In the genomic region with DNA sequence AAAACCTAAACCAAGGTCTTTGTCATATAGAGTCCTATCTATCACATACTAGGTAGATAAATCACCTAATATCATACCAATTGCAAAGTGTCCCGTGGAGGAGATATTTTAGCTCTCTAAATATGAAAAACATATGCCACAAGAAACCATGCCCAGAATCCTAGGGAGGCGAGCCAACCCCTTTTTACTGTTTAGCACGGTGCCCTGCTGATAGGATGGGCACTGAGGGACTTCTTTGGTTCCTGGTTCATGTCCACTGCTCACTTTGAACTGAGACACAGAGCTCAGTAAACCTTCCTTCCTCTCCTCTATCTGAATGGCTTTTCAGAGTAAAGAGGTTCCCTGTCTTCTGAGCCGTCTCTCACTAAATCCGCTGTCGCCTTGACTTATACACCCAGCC, we compare ENCODE assay signal across 19 mouse cellular contexts.
DNase-seq lines count a peak whose midpoint lies in the region; ATAC-seq and TF ChIP-seq lines count a peak whose summit lies in the region.
"Had no signal": no experiment of that assay in that cellular context is flagged by ENCODE, and none has a peak within 500 bp of the region (broad histone marks: within the 10 kb centered on the region; RNA-seq: fewer than 3 reads in every experiment).

No protein-coding gene starts in this region.

- no peaks in the 10 kb centered on the region for H3K36me3 ChIP-seq in midbrain, embryonic 11.5 days (ENCODE audit: control insufficient read depth, insufficient read depth, low read length)
- no peaks in the 10 kb centered on the region for H3K36me3 ChIP-seq in midbrain, embryonic 10.5 days
- no peaks in the 10 kb centered on the region for H3K36me3 ChIP-seq in forebrain, embryonic 15.5 days
- H3K36me3 ChIP-seq: embryonic facial prominence, embryonic 13.5 days; forebrain, embryonic 12.5 days; heart, embryonic 13.5 days had no signal

- H3K4me1 ChIP-seq in midbrain, embryonic 11.5 days (ENCODE audit: control insufficient read depth, insufficient read depth, low read length), result no peaks in the 10 kb centered on the region
- no peaks in the 10 kb centered on the region for H3K4me1 ChIP-seq in midbrain, embryonic 10.5 days
- peaks cover 6% of the 10 kb centered on the region; the same call in 1 of the 2 replicates for H3K4me1 ChIP-seq in cerebellum, adult 2 months (ENCODE audit: control insufficient read depth, insufficient read depth, low read length)
- H3K4me1 ChIP-seq in forebrain, embryonic 15.5 days, result peaks cover 5% of the 10 kb centered on the region; the same call in 1 of the 2 replicates
- H3K4me1 ChIP-seq: embryonic facial prominence, embryonic 13.5 days; heart, embryonic 13.5 days had no signal

- no peaks in the 10 kb centered on the region for H3K9me3 ChIP-seq in midbrain, embryonic 11.5 days (ENCODE audit: control insufficient read depth, low read length)
- H3K9me3 ChIP-seq in midbrain, embryonic 10.5 days (replicated peaks), result no peaks in the 10 kb centered on the region
- no peaks in the 10 kb centered on the region for H3K9me3 ChIP-seq in forebrain, embryonic 15.5 days
- H3K9me3 ChIP-seq: embryonic facial prominence, embryonic 13.5 days; forebrain, embryonic 12.5 days; heart, embryonic 13.5 days had no signal

- 83% methylated on average over 6 of the region's 6 CpGs for WGBS in midbrain, embryonic 11.5 days
- 88% methylated on average over 6 of the region's 6 CpGs for WGBS in midbrain, embryonic 10.5 days
- WGBS in cerebellum, adult 2 months, result 28% methylated on average over 6 of the region's 6 CpGs
- 84% methylated on average over 6 of the region's 6 CpGs for WGBS in forebrain, embryonic 15.5 days

- no peak overlapping the region for H3K9ac ChIP-seq in midbrain, embryonic 11.5 days (ENCODE audit: low read length)
- H3K9ac ChIP-seq in forebrain, embryonic 15.5 days (replicated peaks), result no peak overlapping the region
- H3K9ac ChIP-seq: embryonic facial prominence, embryonic 13.5 days; forebrain, embryonic 12.5 days; forebrain, postnatal 0 days; heart, embryonic 13.5 days had no signal

- intact Hi-C loops in gastrocnemius, adult 2 months (cut with DNase I), result no loop called here

- H3K27ac ChIP-seq in midbrain, embryonic 11.5 days (ENCODE audit: low read depth, low read length), result no peak overlapping the region
- H3K27ac ChIP-seq in midbrain, embryonic 10.5 days (replicated peaks), result no peak overlapping the region
- no peak overlapping the region for H3K27ac ChIP-seq in cerebellum, adult 2 months (ENCODE audit: insufficient read depth, low read length)
- H3K27ac ChIP-seq in gastrocnemius, adult 2 months, result no peak overlapping the region
- no peak overlapping the region for H3K27ac ChIP-seq in forebrain, embryonic 15.5 days (replicated peaks)
- H3K27ac ChIP-seq: embryonic facial prominence, embryonic 13.5 days; forebrain, embryonic 12.5 days; heart, embryonic 13.5 days had no signal

- peak; percentile 2 for DNase-seq in midbrain, embryonic 11.5 days (ENCODE audit: low spot score, missing footprints)
- DNase-seq in midbrain, embryonic 10.5 days (ENCODE audit: low spot score), result no peak
- DNase-seq in cerebellum, adult 2 months, result peak; percentile 62 to 85
- peak; percentile 46 to 51 for DNase-seq in cerebellum, postnatal 10 days
- no peak for DNase-seq in B cell, adult 2 months
- no peak for DNase-seq in gastrocnemius, adult 2 months
- DNase-seq: adrenal gland, adult 8-10 months; adrenal gland, postnatal 36 days; forebrain, postnatal 0 days; gastrocnemius, postnatal 10 days; heart, postnatal 36 days; kidney, adult 8-10 months had no signal

- H3K4me3 ChIP-seq in midbrain, embryonic 11.5 days (ENCODE audit: low read depth, low read length), result no peak overlapping the region
- no peak overlapping the region for H3K4me3 ChIP-seq in midbrain, embryonic 10.5 days
- no peak overlapping the region for H3K4me3 ChIP-seq in cerebellum, adult 2 months (replicated peaks; ENCODE audit: insufficient read depth, low read depth, low read length)
- no peak overlapping the region for H3K4me3 ChIP-seq in gastrocnemius, adult 2 months
- H3K4me3 ChIP-seq in forebrain, embryonic 15.5 days, result no peak overlapping the region
- H3K4me3 ChIP-seq: embryonic facial prominence, embryonic 13.5 days; forebrain, embryonic 12.5 days; heart, embryonic 13.5 days had no signal

- TF ChIP-seq CTCF in cerebellum, adult 2 months (IDR thresholded peaks at IDR 0.05; ENCODE audit: borderline replicate concordance, insufficient read depth, low read depth, low read length), result no peak
- no peak for TF ChIP-seq CTCF in gastrocnemius, adult 2 months (IDR thresholded peaks at IDR 0.05)

- no peak for TF ChIP-seq POLR2A in cerebellum, adult 2 months (IDR thresholded peaks at IDR 0.05; ENCODE audit: borderline replicate concordance, insufficient read depth, low read length)

- ATAC-seq in midbrain, embryonic 11.5 days (ENCODE audit: low FRiP score), result no peak
- ATAC-seq in forebrain, embryonic 15.5 days (replicated peaks), result no peak
- ATAC-seq: forebrain, postnatal 0 days; hindbrain, embryonic 16.5 days; inflammation-experienced regulatory T-cells, adult 6 months; intestine, postnatal 0 days had no signal

- no peak overlapping the region for H3K4me2 ChIP-seq in midbrain, embryonic 11.5 days
- no peak overlapping the region for H3K4me2 ChIP-seq in forebrain, embryonic 15.5 days (replicated peaks)
- H3K4me2 ChIP-seq: embryonic facial prominence, embryonic 13.5 days; forebrain, embryonic 12.5 days; heart, embryonic 13.5 days had no signal

- H3K27me3 ChIP-seq in midbrain, embryonic 11.5 days (ENCODE audit: control insufficient read depth, insufficient read depth, low read length), result no peaks in the 10 kb centered on the region
- H3K27me3 ChIP-seq in midbrain, embryonic 10.5 days (ENCODE audit: low read depth, poor library complexity, severe bottlenecking), result no peaks in the 10 kb centered on the region
- no peaks in the 10 kb centered on the region for H3K27me3 ChIP-seq in cerebellum, adult 2 months (ENCODE audit: control insufficient read depth, insufficient read depth, low read length)
- H3K27me3 ChIP-seq in forebrain, embryonic 15.5 days, result no peaks in the 10 kb centered on the region
- H3K27me3 ChIP-seq: embryonic facial prominence, embryonic 13.5 days; forebrain, embryonic 12.5 days; heart, embryonic 13.5 days had no signal

Comparison
In these comparisons a context has a peak if more than half of its experiments do, and no peak if none do; other contexts are left out.
1. DNase-seq: peak in midbrain, embryonic 11.5 days (single experiment), cerebellum, adult 2 months (2 of 2) and cerebellum, postnatal 10 days (2 of 2); none in midbrain, embryonic 10.5 days (single experiment), B cell, adult 2 months (0 of 2) and gastrocnemius, adult 2 months (single experiment).